Mouse (Mus musculus) small intestine, adult 2 months (tissue): ENCODE measurements around the gene Slc25a38.
"Not testable (repeated sequence)": the region's sequence is repeated elsewhere in the genome, so short reads cannot be mapped to it uniquely, and the experiment has no call there.

Experiments used
- CTCF ChIP-seq: fragments of 200-500 bp; IDR thresholded peaks from 2 replicates; pipeline ENCODE4 v1.5.1; 2012; ENCODE audit warnings: low read depth, mild to moderate bottlenecking, control low read depth, inconsistent platforms, low read length, moderate library complexity, mixed read lengths; ENCODE audit not compliant: insufficient replicate concordance, insufficient read length; ENCODE audit errors: extremely low read depth
- POLR2A ChIP-seq: fragments of 200-500 bp; IDR thresholded peaks from 2 replicates; pipeline ENCODE4 v1.6.1; 2012; ENCODE audit warnings: low read depth, mild to moderate bottlenecking, control low read depth, inconsistent platforms, low read length, moderate library complexity

DNA sequence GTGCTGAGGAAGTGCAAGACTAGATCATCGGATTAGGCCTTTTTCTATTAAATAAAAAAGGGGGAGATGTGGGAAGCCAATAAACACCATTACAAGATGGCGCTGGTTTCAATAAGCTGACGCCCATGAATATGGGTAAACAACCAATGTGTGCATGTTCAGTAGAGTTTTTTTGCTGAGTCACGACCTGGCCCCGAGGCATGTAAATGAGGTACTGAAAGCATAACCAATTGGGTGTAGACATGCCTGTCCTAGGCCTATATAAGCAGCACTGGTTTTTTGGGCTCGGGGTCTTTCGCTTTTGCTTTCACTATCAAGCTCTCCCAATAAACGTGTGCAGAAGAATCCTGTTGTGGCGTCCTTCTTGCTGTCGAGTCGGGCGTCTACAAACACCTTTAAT lies 1.2 kb upstream of the Slc25a38 start:
- not testable (repeated sequence) for TF ChIP-seq CTCF, POLR2A
